Mouse (Mus musculus): Measurements from ENCODE around the gene Ppp2r3c. TPM values are rescaled to one million over a fixed set of nuclear protein-coding genes. Genes with fewer than 3 reads are reported as not detected.

Ppp2r3c gene
- polyA plus RNA-seq (2017; shearing (Covaris generic)) = 14.8 TPM

GRCm38 (mm10) chr12:55302485-55303441 lies at the start of gene Ppp2r3c:
TSS of gene Ppp2r3c (minus strand) at chr12:55302998.

GRCm38 (mm10) chr12:55299336-55299735 lies 3.5 kb downstream of the Ppp2r3c start, which contains the start of gene 1110008L16Rik:
TSS of gene 1110008L16Rik (plus strand) at chr12:55299577.

GRCm38 (mm10) chr12:55229626-55230519 lies 72.9 kb downstream of the Ppp2r3c start, which contains the start of gene Srp54c:
TSS of gene Srp54c (plus strand) at chr12:55230168.

Other genes with a start within 250 kb of the Ppp2r3c start
- gene 2700097O09Rik, start 222.9 kb downstream of the Ppp2r3c start, polyA plus RNA-seq (2017; shearing (Covaris generic)) = 21.0 TPM
- gene Srp54a, start 222.7 kb downstream of the Ppp2r3c start, polyA plus RNA-seq (2017; shearing (Covaris generic)) = 177 TPM
- gene Fam177a, start 178.5 kb downstream of the Ppp2r3c start, polyA plus RNA-seq (2017; shearing (Covaris generic)) = 49.4 TPM
- gene Srp54b, start 147.9 kb downstream of the Ppp2r3c start, polyA plus RNA-seq (2017; shearing (Covaris generic)) = 60.9 TPM
- gene 1700047I17Rik2, start 103.4 kb downstream of the Ppp2r3c start, polyA plus RNA-seq (2017; shearing (Covaris generic)) = not detected
- 104 TPM for gene Srp54c, start 72.8 kb downstream of the Ppp2r3c start, polyA plus RNA-seq (2017; shearing (Covaris generic))
- gene 1110008L16Rik, start 3.4 kb downstream of the Ppp2r3c start, polyA plus RNA-seq (2017; shearing (Covaris generic)) = 5.9 TPM
- 171 TPM for gene Psma6, start 81.2 kb upstream of the Ppp2r3c start, polyA plus RNA-seq (2017; shearing (Covaris generic))
- 688 TPM for gene Nfkbia, start 189.6 kb upstream of the Ppp2r3c start, polyA plus RNA-seq (2017; shearing (Covaris generic))

All from naive thymus-derived CD4-positive, alpha-beta T cell, adult 5 months (primary cell).